Mouse (Mus musculus): ENCODE data around the gene Mal. TPM values are rescaled to one million over a fixed set of nuclear protein-coding genes. Genes with fewer than 3 reads are reported as not detected.

Mal gene
- polyA plus RNA-seq, 1 experiment from 2014 or later: 0.77 TPM

- Histone ChIP-seq H3K36me3 (ENCODE audit: control insufficient read depth, insufficient read depth, low read length) (no peaks in the 10 kb centered on the region), H3K27me3 (ENCODE audit: control insufficient read depth, insufficient read depth, low read length) (no peaks in the 10 kb centered on the region), H3K4me2 (no peak overlapping the region), H3K4me3 (ENCODE audit: low read depth, low read length) (no peak overlapping the region), H3K27ac (ENCODE audit: low read depth, low read length) (no peak overlapping the region), H3K9me3 (ENCODE audit: control insufficient read depth, low read length) (no peaks in the 10 kb centered on the region), H3K9ac (ENCODE audit: low read length) (no peak overlapping the region), H3K4me1 (ENCODE audit: control insufficient read depth, insufficient read depth, low read length) (no peaks in the 10 kb centered on the region)
- DNase-seq (ENCODE audit: low spot score, missing footprints) (no peak), ATAC-seq (ENCODE audit: low FRiP score) (no peak)
- WGBS: 68% methylated on average over 2 of the region's 2 CpGs
These were observed 23.9 kb downstream of the Mal start for GRCm38 (mm10) chr2:127632601-127633000.

- Histone ChIP-seq H3K4me2 (no peak overlapping the region), H3K27ac (ENCODE audit: low read depth, low read length) (no peak overlapping the region), H3K9me3 (ENCODE audit: control insufficient read depth, low read length) (no peaks in the 10 kb centered on the region), H3K36me3 (ENCODE audit: control insufficient read depth, insufficient read depth, low read length) (no peaks in the 10 kb centered on the region), H3K9ac (ENCODE audit: low read length) (no peak overlapping the region), H3K4me3 (ENCODE audit: low read depth, low read length) (no peak overlapping the region), H3K27me3 (ENCODE audit: control insufficient read depth, insufficient read depth, low read length) (no peaks in the 10 kb centered on the region), H3K4me1 (ENCODE audit: control insufficient read depth, insufficient read depth, low read length) (no peaks in the 10 kb centered on the region)
- ATAC-seq (ENCODE audit: low FRiP score) (no peak), DNase-seq (ENCODE audit: low spot score, missing footprints) (no peak)
- 82% methylated on average over 6 of the region's 6 CpGs for WGBS
These were observed 28.4 kb downstream of the Mal start for GRCm38 (mm10) chr2:127627990-127628570.

GRCm38 (mm10) chr2:127627354-127627753, 29.1 kb downstream of the Mal start:
- Histone ChIP-seq H3K4me2 (no peak overlapping the region), H3K9me3 (ENCODE audit: control insufficient read depth, low read length) (no peaks in the 10 kb centered on the region), H3K4me3 (ENCODE audit: low read depth, low read length) (no peak overlapping the region), H3K27ac (ENCODE audit: low read depth, low read length) (no peak overlapping the region), H3K4me1 (ENCODE audit: control insufficient read depth, insufficient read depth, low read length) (no peaks in the 10 kb centered on the region), H3K36me3 (ENCODE audit: control insufficient read depth, insufficient read depth, low read length) (no peaks in the 10 kb centered on the region), H3K27me3 (ENCODE audit: control insufficient read depth, insufficient read depth, low read length) (no peaks in the 10 kb centered on the region), H3K9ac (ENCODE audit: low read length) (no peak overlapping the region)
- 60% methylated on average over 6 of the region's 6 CpGs for WGBS
- DNase-seq (ENCODE audit: low spot score, missing footprints) (no peak), ATAC-seq (ENCODE audit: low FRiP score) (no peak)

- Histone ChIP-seq H3K27me3 (ENCODE audit: control insufficient read depth, insufficient read depth, low read length) (no peaks in the 10 kb centered on the region), H3K27ac (ENCODE audit: low read depth, low read length) (no peak overlapping the region), H3K9me3 (ENCODE audit: control insufficient read depth, low read length) (no peaks in the 10 kb centered on the region), H3K4me3 (ENCODE audit: low read depth, low read length) (no peak overlapping the region), H3K36me3 (ENCODE audit: control insufficient read depth, insufficient read depth, low read length) (no peaks in the 10 kb centered on the region), H3K4me1 (ENCODE audit: control insufficient read depth, insufficient read depth, low read length) (no peaks in the 10 kb centered on the region), H3K9ac (ENCODE audit: low read length) (no peak overlapping the region), H3K4me2 (no peak overlapping the region)
- no peak for DNase-seq (ENCODE audit: low spot score, missing footprints)
- WGBS: 77% methylated on average over 5 of the region's 5 CpGs
- no peak for ATAC-seq (ENCODE audit: low FRiP score)
These were observed 30.8 kb downstream of the Mal start for GRCm38 (mm10) chr2:127625659-127626058.

- H3K4me2 ChIP-seq: no peak overlapping the region
- no peak overlapping the region for H3K9ac ChIP-seq (ENCODE audit: low read length)
- H3K36me3 ChIP-seq (ENCODE audit: control insufficient read depth, insufficient read depth, low read length): no peaks in the 10 kb centered on the region
- no peak for DNase-seq (ENCODE audit: low spot score, missing footprints)
- no peaks in the 10 kb centered on the region for H3K9me3 ChIP-seq (ENCODE audit: control insufficient read depth, low read length)
- no peaks in the 10 kb centered on the region for H3K27me3 ChIP-seq (ENCODE audit: control insufficient read depth, insufficient read depth, low read length)
- H3K27ac ChIP-seq (ENCODE audit: low read depth, low read length): no peak overlapping the region
- 88% methylated on average over 2 of the region's 2 CpGs for WGBS
- ATAC-seq (ENCODE audit: low FRiP score): no peak
- no peak overlapping the region for H3K4me3 ChIP-seq (ENCODE audit: low read depth, low read length)
- no peaks in the 10 kb centered on the region for H3K4me1 ChIP-seq (ENCODE audit: control insufficient read depth, insufficient read depth, low read length)
These were observed 31.7 kb downstream of the Mal start for GRCm38 (mm10) chr2:127624786-127625185.

GRCm38 (mm10) chr2:127622065-127622464, 34.4 kb downstream of the Mal start:
- WGBS: 57% methylated on average over 3 of the region's 3 CpGs
- DNase-seq (ENCODE audit: low spot score, missing footprints): no peak
- Histone ChIP-seq H3K4me1 (ENCODE audit: control insufficient read depth, insufficient read depth, low read length) (no peaks in the 10 kb centered on the region), H3K9me3 (ENCODE audit: control insufficient read depth, low read length) (no peaks in the 10 kb centered on the region), H3K4me2 (no peak overlapping the region), H3K9ac (ENCODE audit: low read length) (no peak overlapping the region), H3K4me3 (ENCODE audit: low read depth, low read length) (no peak overlapping the region), H3K27me3 (ENCODE audit: control insufficient read depth, insufficient read depth, low read length) (no peaks in the 10 kb centered on the region), H3K27ac (ENCODE audit: low read depth, low read length) (no peak overlapping the region), H3K36me3 (ENCODE audit: control insufficient read depth, insufficient read depth, low read length) (no peaks in the 10 kb centered on the region)
- no peak for ATAC-seq (ENCODE audit: low FRiP score)

GRCm38 (mm10) chr2:127619311-127619710, 37.2 kb downstream of the Mal start:
- ATAC-seq (ENCODE audit: low FRiP score) (no peak), DNase-seq (ENCODE audit: low spot score, missing footprints) (no peak)
- Histone ChIP-seq H3K27ac (ENCODE audit: low read depth, low read length) (no peak overlapping the region), H3K9me3 (ENCODE audit: control insufficient read depth, low read length) (no peaks in the 10 kb centered on the region), H3K27me3 (ENCODE audit: control insufficient read depth, insufficient read depth, low read length) (no peaks in the 10 kb centered on the region), H3K4me1 (ENCODE audit: control insufficient read depth, insufficient read depth, low read length) (no peaks in the 10 kb centered on the region), H3K4me3 (ENCODE audit: low read depth, low read length) (no peak overlapping the region), H3K4me2 (no peak overlapping the region), H3K36me3 (ENCODE audit: control insufficient read depth, insufficient read depth, low read length) (no peaks in the 10 kb centered on the region), H3K9ac (ENCODE audit: low read length) (no peak overlapping the region)
- 93% methylated on average over 3 of the region's 3 CpGs for WGBS

- H3K4me2 ChIP-seq: no peak overlapping the region
- H3K4me1 ChIP-seq (ENCODE audit: control insufficient read depth, insufficient read depth, low read length): peaks cover 8% of the 10 kb centered on the region
- WGBS: 95% methylated on average over 4 of the region's 4 CpGs
- H3K36me3 ChIP-seq (ENCODE audit: control insufficient read depth, insufficient read depth, low read length): no peaks in the 10 kb centered on the region
- H3K4me3 ChIP-seq (ENCODE audit: low read depth, low read length): no peak overlapping the region
- no peak overlapping the region for H3K27ac ChIP-seq (ENCODE audit: low read depth, low read length)
- no peaks in the 10 kb centered on the region for H3K9me3 ChIP-seq (ENCODE audit: control insufficient read depth, low read length)
- H3K27me3 ChIP-seq (ENCODE audit: control insufficient read depth, insufficient read depth, low read length): no peaks in the 10 kb centered on the region
- H3K9ac ChIP-seq (ENCODE audit: low read length): no peak overlapping the region
- DNase-seq (ENCODE audit: low spot score, missing footprints) (no peak), ATAC-seq (ENCODE audit: low FRiP score) (no peak)
These were observed 44.2 kb downstream of the Mal start for GRCm38 (mm10) chr2:127612288-127612687.

- Histone ChIP-seq H3K4me1 (ENCODE audit: control insufficient read depth, insufficient read depth, low read length) (peaks cover 8% of the 10 kb centered on the region), H3K9me3 (ENCODE audit: control insufficient read depth, low read length) (no peaks in the 10 kb centered on the region), H3K36me3 (ENCODE audit: control insufficient read depth, insufficient read depth, low read length) (no peaks in the 10 kb centered on the region), H3K9ac (ENCODE audit: low read length) (no peak overlapping the region), H3K4me2 (no peak overlapping the region), H3K4me3 (ENCODE audit: low read depth, low read length) (no peak overlapping the region), H3K27me3 (ENCODE audit: control insufficient read depth, insufficient read depth, low read length) (no peaks in the 10 kb centered on the region), H3K27ac (ENCODE audit: low read depth, low read length) (no peak overlapping the region)
- no peak for ATAC-seq (ENCODE audit: low FRiP score)
- WGBS: 88% methylated on average over 4 of the region's 4 CpGs
- no peak for DNase-seq (ENCODE audit: low spot score, missing footprints)
These were observed 45.1 kb downstream of the Mal start for GRCm38 (mm10) chr2:127611386-127611785.
